Mouse (Mus musculus) bone marrow macrophage, adult 2 months (primary cell): ENCODE data around the gene Znrd1as.

Experiments
- CTCF ChIP-seq: IDR thresholded peaks from 2 replicates; pipeline ENCODE4 v1.5.1; 2012; ENCODE audit warnings: low read depth, mild to moderate bottlenecking, low read length, moderate library complexity
- POLR2A ChIP-seq: IDR thresholded peaks from 2 replicates; pipeline ENCODE4 v1.6.1; 2012; ENCODE audit warnings: mild to moderate bottlenecking, low read depth, low read length, borderline replicate concordance

DNA sequence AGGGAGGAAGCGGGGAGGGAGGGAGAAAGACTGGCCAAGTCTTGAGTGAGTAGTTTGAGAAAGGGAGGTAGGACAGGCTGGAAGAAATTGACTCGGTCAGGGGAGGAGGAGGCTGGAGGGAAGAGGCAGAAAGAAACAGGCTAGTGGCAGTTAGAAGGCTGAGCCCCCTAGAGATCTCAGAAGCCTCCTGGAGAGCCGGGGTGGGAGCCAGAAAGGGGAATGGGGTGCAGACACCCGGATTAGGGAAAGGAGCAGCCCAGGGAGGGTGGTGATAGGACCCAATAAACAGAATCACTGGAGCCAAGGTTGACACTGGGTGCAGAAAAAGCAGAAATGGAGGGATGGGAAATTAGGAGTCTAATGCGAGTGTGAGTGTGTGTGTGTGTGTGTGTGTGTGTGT, 14.7 kb upstream of the Znrd1as start:
- no peak for TF ChIP-seq POLR2A
- no peak for TF ChIP-seq CTCF
